Mouse (Mus musculus): ENCODE results near the gene Agpat1.

DNA sequence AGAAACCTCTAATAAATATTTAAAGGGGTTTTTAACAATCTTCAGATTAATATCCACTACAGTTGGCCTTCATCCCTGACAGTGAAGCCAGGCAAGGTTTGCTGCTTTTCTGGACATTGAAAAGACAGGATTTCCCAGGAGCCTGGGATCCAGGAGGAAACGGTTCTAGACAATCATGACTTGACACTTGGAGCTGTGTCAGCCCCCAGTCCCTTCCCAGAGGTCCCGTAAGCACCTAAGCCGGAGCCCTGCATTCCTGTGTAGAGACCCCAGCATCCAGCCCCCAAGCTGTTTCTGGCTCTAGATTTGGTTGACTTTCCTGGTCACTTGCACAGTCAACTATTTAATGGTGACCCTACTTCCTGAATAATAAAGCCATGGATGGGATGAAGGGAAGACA, 54.5 kb downstream of the Agpat1 start:
- TF ChIP-seq CTCF (conservative IDR thresholded peaks at IDR 0.05; ENCODE audit: low read length) (no peak), POU5F1 (IDR thresholded peaks at IDR 0.05; ENCODE audit: borderline replicate concordance, low read length) (no peak)

Measured in E14TG2a.4 (cell line).